Mouse (Mus musculus) heart, postnatal 0 days (tissue): ENCODE results near the gene Zbtb1. TPM values are rescaled to one million over a fixed set of nuclear protein-coding genes. Genes with fewer than 3 reads are reported as not detected.

Source experiments
- ATAC-seq: fragments of 200-750 bp; cut with Nextera tagmentation; 2 replicates; pipeline ENCODE4 v1.8.0; 2017; ENCODE audit warnings: low read depth, moderate number of reproducible peaks, moderate library complexity; ENCODE audit not compliant: insufficient read depth
- DNase-seq: peaks from one replicate; pipeline ENCODE4 v3.0.0-alpha.2; 2016; ENCODE audit warnings: low spot score
- H3K27ac ChIP-seq: fragments of 300-500 bp; sonication (generic); 2 replicates; pipeline ENCODE4 v1.5.1; 2014; ENCODE audit warnings: low read depth, mild to moderate bottlenecking
- H3K27me3 ChIP-seq: fragments of 300-500 bp; sonication (generic); 2 replicates; pipeline ENCODE4 v1.6.1; 2014; ENCODE audit warnings: low read length, mixed read lengths; ENCODE audit not compliant: control insufficient read depth, insufficient read depth
- H3K36me3 ChIP-seq: fragments of 300-500 bp; sonication (generic); replicated peaks from 2 replicates; pipeline ENCODE4 v1.6.1; 2014; ENCODE audit warnings: low read length, mixed read lengths; ENCODE audit not compliant: control insufficient read depth, insufficient read depth
- H3K4me1 ChIP-seq: fragments of 300-500 bp; sonication (generic); 2 replicates; pipeline ENCODE4 v1.6.1; 2014; ENCODE audit warnings: antibody characterized with exemption; ENCODE audit not compliant: control insufficient read depth, insufficient read depth
- H3K4me2 ChIP-seq: fragments of 300-500 bp; sonication (generic); 2 replicates; pipeline ENCODE4 v1.6.1; 2014; ENCODE audit warnings: low read depth, mild to moderate bottlenecking, low read length, moderate library complexity
- H3K4me3 ChIP-seq: fragments of 300-500 bp; sonication (generic); 2 replicates; pipeline ENCODE4 v1.5.1; 2014; ENCODE audit warnings: low read depth, low read length
- H3K9ac ChIP-seq: fragments of 300-500 bp; sonication (generic); replicated peaks from 2 replicates; pipeline ENCODE4 v1.6.1; 2014; ENCODE audit warnings: low read depth, low read length, mixed read lengths
- H3K9me3 ChIP-seq: fragments of 300-500 bp; sonication (generic); replicated peaks from 2 replicates; pipeline ENCODE4 v1.6.1; 2016; ENCODE audit warnings: low read length; ENCODE audit not compliant: control insufficient read depth
- CTCF ChIP-seq: IDR thresholded peaks from 2 replicates; pipeline ENCODE4 v1.5.1; 2016; ENCODE audit warnings: antibody characterized with exemption, control low read depth, low read depth
- EP300 ChIP-seq: IDR thresholded peaks from 2 replicates; pipeline ENCODE4 v1.6.1; 2016; ENCODE audit warnings: antibody characterized with exemption, low read depth
- WGBS: fragments of 180-500 bp; shearing (Covaris S2); extraction: QIAGEN DNeasy Blood & Tissue Kit; methylation state at CpG from one replicate; pipeline ENCODE4 v1.1.7; 2014; 5-methylcytosine and 5-hydroxymethylcytosine counted together
- polyA plus RNA-seq: library from polyadenylated mRNA; unstranded; fragments of >200 nt; fragmentation: Nextera tagmentation; extraction: Ambion mirVana; gene quantifications from 2 replicates; pipeline ENCODE4 v1.2.1, GENCODE M21; 2015
- total RNA-seq: library from RNA; depleted of rRNA; stranded (reverse); fragments of >200 nt; gene quantifications from 2 replicates; pipeline ENCODE4 v1.2.3, GENCODE M21; 2014; ENCODE audit warnings: low replicate concordance

The Zbtb1 gene
- total and polyA plus RNA-seq, 2 experiments from 2014 or later, result 4.6 to 5.0 TPM

- 30% methylated on average over 7 of the region's 7 CpGs for WGBS
Measured at GRCm38 (mm10) chr12:76372046-76372445, 2.0 kb downstream of the Zbtb1 start.

DNA sequence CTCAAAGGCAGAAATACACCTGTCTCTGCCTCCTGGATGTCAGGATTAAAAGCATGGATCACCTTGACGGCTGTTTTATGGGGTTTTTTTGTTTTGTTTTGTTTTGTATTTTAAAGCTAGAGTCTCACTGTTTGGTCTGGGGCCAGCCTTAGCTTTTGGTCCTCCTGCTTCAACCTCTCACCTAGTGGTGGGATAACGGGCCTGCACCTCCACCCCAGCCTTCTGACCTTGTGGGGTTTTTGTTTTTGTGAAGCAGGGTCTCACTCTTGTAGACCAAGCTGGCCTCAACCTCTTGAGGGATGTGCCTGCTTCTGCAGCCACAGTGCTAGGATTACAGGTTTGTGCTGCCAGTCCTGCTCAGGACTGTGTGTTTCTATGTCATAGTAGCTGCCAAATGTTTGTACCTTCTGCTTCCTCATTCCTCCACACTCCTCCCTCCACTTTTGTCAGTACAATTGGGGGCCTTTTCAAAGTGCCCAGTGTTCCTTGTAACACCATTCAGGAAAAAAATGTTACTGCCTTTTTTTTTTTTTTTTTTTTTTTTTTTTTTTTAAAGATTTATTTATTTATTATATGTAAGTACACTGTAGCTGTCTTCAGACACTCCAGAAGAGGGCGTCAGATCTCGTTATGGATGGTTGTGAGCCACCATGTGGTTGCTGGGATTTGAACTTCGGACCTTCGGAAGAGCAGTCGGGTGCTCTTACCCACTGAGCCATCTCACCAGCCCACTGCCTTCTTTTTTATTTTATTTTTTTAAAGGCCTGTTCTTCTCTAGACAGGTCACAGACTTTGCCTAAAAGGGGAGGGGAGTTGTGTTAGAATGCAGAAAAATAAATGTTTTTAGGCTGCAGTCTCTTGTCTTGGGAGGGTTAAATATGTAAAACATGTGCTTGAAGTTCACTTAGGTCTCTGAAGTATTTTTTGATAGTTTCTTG, 3.1 kb downstream of the Zbtb1 start:
- H3K4me1 ChIP-seq, result peaks cover 20% of the 10 kb centered on the region
- H3K4me3 ChIP-seq, result no peak overlapping the region
- peak overlapping the region; percentile 81; the same call in 1 of the 2 replicates for H3K4me2 ChIP-seq
- peak overlapping the region; percentile 5; the same call in 1 of the 2 replicates for H3K9ac ChIP-seq
- no peaks in the 10 kb centered on the region for H3K9me3 ChIP-seq
- no peak overlapping the region for H3K27ac ChIP-seq
- TF ChIP-seq CTCF, result no peak
- no peak for TF ChIP-seq EP300
- H3K27me3 ChIP-seq, result no peaks in the 10 kb centered on the region
- no peak for DNase-seq
- WGBS, result 72% methylated on average over 5 of the region's 7 CpGs
- no peaks in the 10 kb centered on the region for H3K36me3 ChIP-seq
- ATAC-seq, result no peak

More at GRCm38 (mm10) chr12:76372046-76372445, 2.0 kb downstream of the Zbtb1 start:
- Histone ChIP-seq H3K27ac (peak overlapping the region; percentile 94), H3K27me3 (no peaks in the 10 kb centered on the region), H3K9ac (peak overlapping the region; percentile 82), H3K4me3 (peak overlapping the region; percentile 66), H3K9me3 (no peaks in the 10 kb centered on the region), H3K4me2 (peak overlapping the region; percentile 81), H3K4me1 (peaks cover 31% of the 10 kb centered on the region), H3K36me3 (no peaks in the 10 kb centered on the region)
- no peak for DNase-seq
- no peak for ATAC-seq
- TF ChIP-seq CTCF (no peak), EP300 (no peak)

- peaks cover 26% of the 10 kb centered on the region for H3K4me1 ChIP-seq
- H3K9ac ChIP-seq, result 0 out of 2 replicates have a peak overlapping the region, but pooled peaks have one; percentile 5
- TF ChIP-seq CTCF (no peak), EP300 (no peak)
- ATAC-seq, result no peak
- H3K9me3 ChIP-seq, result no peaks in the 10 kb centered on the region
- H3K36me3 ChIP-seq, result no peaks in the 10 kb centered on the region
- H3K27ac ChIP-seq, result no peak overlapping the region
- no peaks in the 10 kb centered on the region for H3K27me3 ChIP-seq
- no peak overlapping the region for H3K4me2 ChIP-seq
- 77% methylated on average over 6 of the region's 6 CpGs for WGBS
- no peak overlapping the region for H3K4me3 ChIP-seq
- DNase-seq, result no peak
Measured at GRCm38 (mm10) chr12:76373991-76374390, 3.9 kb downstream of the Zbtb1 start.

DNA sequence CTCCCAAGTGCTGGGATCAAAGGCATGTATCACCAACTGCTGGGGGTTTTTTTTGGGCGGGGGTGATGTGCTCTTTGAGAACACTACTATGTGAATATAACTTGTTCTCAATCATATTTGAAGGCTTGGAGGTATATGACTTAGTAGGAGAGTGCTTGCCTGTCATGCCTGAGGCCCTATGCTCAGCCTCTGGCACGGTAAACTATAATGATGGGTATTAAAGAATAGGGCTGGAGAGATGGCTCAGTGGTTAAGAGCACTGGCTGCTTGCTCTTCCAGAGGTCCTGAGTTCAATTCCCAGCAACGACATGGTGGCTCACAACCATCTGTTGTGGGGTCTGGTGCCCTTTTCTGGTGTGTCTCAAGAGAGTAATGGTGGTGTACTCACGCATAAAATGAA, 4.8 kb downstream of the Zbtb1 start:
- ATAC-seq (no peak), DNase-seq (no peak)
- Histone ChIP-seq H3K4me2 (no peak overlapping the region), H3K4me3 (no peak overlapping the region), H3K9me3 (no peaks in the 10 kb centered on the region), H3K36me3 (no peaks in the 10 kb centered on the region), H3K9ac (no peak overlapping the region), H3K27ac (no peak overlapping the region), H3K27me3 (no peaks in the 10 kb centered on the region), H3K4me1 (peaks cover 26% of the 10 kb centered on the region)
- WGBS, result 64% methylated on average over 4 of the region's 4 CpGs
- TF ChIP-seq CTCF, result no peak
- no peak for TF ChIP-seq EP300

DNA sequence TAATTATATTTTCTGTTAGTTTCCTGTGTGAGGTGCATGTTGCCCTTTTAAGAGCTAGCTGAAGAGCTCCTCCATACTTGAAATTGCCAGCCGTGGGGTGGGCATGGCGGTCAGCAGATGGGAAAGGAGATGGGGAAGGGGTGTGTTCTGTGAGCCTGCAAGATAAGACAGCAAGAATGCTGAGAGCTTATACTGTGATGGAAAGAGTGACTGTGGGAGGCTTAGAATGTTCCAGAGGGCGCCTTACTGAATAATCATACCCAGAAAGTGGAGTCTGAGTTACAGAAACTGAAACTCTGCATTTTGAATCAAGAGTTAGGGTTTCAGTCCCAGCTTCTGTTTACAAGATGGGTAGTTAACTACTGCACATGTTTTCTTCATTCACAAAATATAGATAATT, 5.4 kb downstream of the Zbtb1 start:
- WGBS, result 51% methylated on average over 3 of the region's 3 CpGs
- no peak overlapping the region for H3K4me2 ChIP-seq
- TF ChIP-seq CTCF (no peak), EP300 (no peak)
- H3K9ac ChIP-seq, result no peak overlapping the region
- H3K27ac ChIP-seq, result no peak overlapping the region
- ATAC-seq, result no peak
- no peak overlapping the region for H3K4me3 ChIP-seq
- H3K9me3 ChIP-seq, result no peaks in the 10 kb centered on the region
- peaks cover 26% of the 10 kb centered on the region for H3K4me1 ChIP-seq
- no peak for DNase-seq
- no peaks in the 10 kb centered on the region for H3K27me3 ChIP-seq
- H3K36me3 ChIP-seq, result no peaks in the 10 kb centered on the region
